12 mouse cellular contexts compared by ENCODE assay signal in genomic region chr5:149079758-149080150, GRCm38 (mm10).
A peak's percentile ranks its signal among the peaks of the same experiment; 100 is the strongest.
DNase-seq lines count a peak whose midpoint lies in the region; ATAC-seq and TF ChIP-seq lines count a peak whose summit lies in the region.
"Had no signal": no experiment of that assay in that cellular context is flagged by ENCODE, and none has a peak within 500 bp of the region (broad histone marks: within the 10 kb centered on the region; RNA-seq: fewer than 3 reads in every experiment).

No protein-coding gene starts in this region.

- H3K9ac ChIP-seq in heart, postnatal 0 days (replicated peaks; ENCODE audit: low read depth, low read length) = no peak overlapping the region
- no peak overlapping the region for H3K9ac ChIP-seq in liver, embryonic 13.5 days
- H3K9ac ChIP-seq: embryonic facial prominence, embryonic 15.5 days had no signal

- peak overlapping the region; percentile 30; the same call in 1 of the 2 replicates for H3K4me2 ChIP-seq in heart, postnatal 0 days (ENCODE audit: low read depth, low read length)
- peak overlapping the region; percentile 21 for H3K4me2 ChIP-seq in liver, embryonic 13.5 days

- H3K9me3 ChIP-seq in heart, postnatal 0 days (replicated peaks; ENCODE audit: control insufficient read depth, low read length) = no peaks in the 10 kb centered on the region
- H3K9me3 ChIP-seq in liver, embryonic 13.5 days (replicated peaks) = peaks cover 4% of the 10 kb centered on the region; the same call in 1 of the 2 replicates
- H3K9me3 ChIP-seq: embryonic facial prominence, embryonic 15.5 days had no signal

- no peaks in the 10 kb centered on the region for H3K36me3 ChIP-seq in heart, postnatal 0 days (replicated peaks; ENCODE audit: control insufficient read depth, insufficient read depth, low read length)
- no peaks in the 10 kb centered on the region for H3K36me3 ChIP-seq in liver, embryonic 13.5 days
- H3K36me3 ChIP-seq: embryonic facial prominence, embryonic 15.5 days had no signal

- in situ Hi-C loops in Patski (cut with MboI; ENCODE audit: low pct_unique_long_range_greater_than_20kb) = loop anchor here (10.0 kb wide), 1 partner anchor 445 kb away; the partner anchor contains the start of gene Wdr95

- no peak for TF ChIP-seq EP300 in heart, postnatal 0 days (IDR thresholded peaks at IDR 0.05; ENCODE audit: low read depth)

- CTCF ChIA-PET in Patski (lab: Charles Lee) = interaction anchor here (1.2 to 1.5 kb wide), 2 partner anchors 17 to 293 kb away, joined by 3 read pairs; no protein-coding TSS in a partner anchor

- no peak for ATAC-seq in heart, postnatal 0 days (ENCODE audit: insufficient read depth, low read depth)
- peak; percentile 26 for ATAC-seq in Patski
- ATAC-seq in liver, embryonic 13.5 days (ENCODE audit: low read depth) = no peak

- no peak for TF ChIP-seq CTCF in heart, postnatal 0 days (IDR thresholded peaks at IDR 0.05; ENCODE audit: low read depth)
- TF ChIP-seq CTCF in Patski (IDR thresholded peaks at IDR 0.05) = no peak

- WGBS in heart, postnatal 0 days = 38% methylated on average over 7 of the region's 7 CpGs
- 26% methylated on average over 7 of the region's 7 CpGs for WGBS in liver, embryonic 13.5 days (ENCODE audit: insufficient replicate concordance)

- peaks cover 9% of the 10 kb centered on the region; the same call in 1 of the 2 replicates for H3K4me1 ChIP-seq in heart, postnatal 0 days (ENCODE audit: control insufficient read depth, insufficient read depth)
- H3K4me1 ChIP-seq in liver, embryonic 13.5 days (replicated peaks) = peaks cover 9% of the 10 kb centered on the region

- H3K4me3 ChIP-seq in heart, postnatal 0 days (ENCODE audit: low read depth, low read length) = no peak overlapping the region
- H3K4me3 ChIP-seq in liver, embryonic 13.5 days (replicated peaks) = no peak overlapping the region
- H3K4me3 ChIP-seq: embryonic facial prominence, embryonic 15.5 days had no signal

- H3K27ac ChIP-seq in heart, postnatal 0 days (ENCODE audit: low read depth) = no peak overlapping the region
- H3K27ac ChIP-seq in liver, embryonic 13.5 days = no peak overlapping the region
- H3K27ac ChIP-seq: macrophage had no signal

- H3K27me3 ChIP-seq in heart, postnatal 0 days (ENCODE audit: control insufficient read depth, insufficient read depth, low read length) = no peaks in the 10 kb centered on the region
- no peaks in the 10 kb centered on the region for H3K27me3 ChIP-seq in Patski
- 0 out of 2 replicates have a peak, but pooled peaks cover 6% of the 10 kb centered on the region for H3K27me3 ChIP-seq in liver, embryonic 13.5 days
- H3K27me3 ChIP-seq: embryonic facial prominence, embryonic 15.5 days had no signal

- no peak for DNase-seq in heart, postnatal 0 days (ENCODE audit: low spot score)
- no peak for DNase-seq in heart, adult 18-20 months
- DNase-seq in A20 (ENCODE audit: low read depth, low spot score) = peak; percentile 86
- DNase-seq in Patski (ENCODE audit: low read depth, low spot score) = no peak
- no peak for DNase-seq in liver, embryonic 13.5 days
- no peak for DNase-seq in cerebellum, adult 11 months
- no peak for DNase-seq in urinary bladder, postnatal 14 days (ENCODE audit: low spot score)
- no peak for DNase-seq in cerebellum, adult 8-10 months
- DNase-seq: adrenal gland, postnatal 14 days; cerebellum, adult 11-12 months had no signal

- POLR2A ChIA-PET in Patski (lab: Charles Lee) = interaction anchor here (0.5 to 0.7 kb wide), 3 partner anchors 28 to 1582 kb away, joined by 3 read pairs; no protein-coding TSS in a partner anchor
